Mouse (Mus musculus) neural tube, embryonic 15.5 days (tissue): ENCODE measurements around the gene Sult1a1. TPM values are rescaled to one million over a fixed set of nuclear protein-coding genes. Genes with fewer than 3 reads are reported as not detected.

Source experiments
- ATAC-seq: fragments of 200-750 bp; cut with Nextera tagmentation; 2 replicates; pipeline ENCODE4 v1.8.0; 2017; ENCODE audit warnings: mild to moderate bottlenecking, moderate TSS enrichment, moderate library complexity; ENCODE audit not compliant: low FRiP score
- H3K27ac ChIP-seq: fragments of 300-500 bp; sonication (generic); replicated peaks from 2 replicates; pipeline ENCODE4 v1.5.1; 2015; ENCODE audit warnings: mild to moderate bottlenecking, inconsistent platforms
- H3K27me3 ChIP-seq: fragments of 300-500 bp; sonication (generic); replicated peaks from 2 replicates; pipeline ENCODE4 v1.6.1; 2015; ENCODE audit warnings: inconsistent platforms
- H3K36me3 ChIP-seq: fragments of 300-500 bp; sonication (generic); 2 replicates; pipeline ENCODE4 v1.6.1; 2015; ENCODE audit warnings: inconsistent platforms
- H3K4me1 ChIP-seq: fragments of 300-500 bp; sonication (generic); 2 replicates; pipeline ENCODE4 v1.6.1; 2015; ENCODE audit warnings: inconsistent platforms
- H3K4me2 ChIP-seq: fragments of 300-500 bp; sonication (generic); 2 replicates; pipeline ENCODE4 v1.6.1; 2015; ENCODE audit warnings: inconsistent platforms, mild to moderate bottlenecking, moderate library complexity
- H3K4me3 ChIP-seq: fragments of 300-500 bp; sonication (generic); replicated peaks from 2 replicates; pipeline ENCODE4 v1.5.1; 2015; ENCODE audit warnings: mild to moderate bottlenecking, inconsistent platforms
- H3K9ac ChIP-seq: fragments of 300-500 bp; sonication (generic); replicated peaks from 2 replicates; pipeline ENCODE4 v1.6.1; 2015; ENCODE audit warnings: mild to moderate bottlenecking, inconsistent platforms
- H3K9me3 ChIP-seq: fragments of 300-500 bp; sonication (generic); replicated peaks from 2 replicates; pipeline ENCODE4 v1.6.1; 2016; ENCODE audit warnings: inconsistent platforms
- WGBS: fragments of 180-500 bp; shearing (Covaris S2); methylation state at CpG from one replicate; pipeline ENCODE4 v1.1.7; 2015; ENCODE audit warnings: mixed read lengths; 5-methylcytosine and 5-hydroxymethylcytosine counted together
- polyA plus RNA-seq: library from polyadenylated mRNA; unstranded; fragments of >200 nt; fragmentation: Nextera tagmentation; extraction: Ambion mirVana; gene quantifications from 2 replicates; pipeline ENCODE4 v1.2.1, GENCODE M21; 2015

The Sult1a1 gene
- polyA plus RNA-seq, 1 experiment from 2014 or later: 3.4 TPM

DNA sequence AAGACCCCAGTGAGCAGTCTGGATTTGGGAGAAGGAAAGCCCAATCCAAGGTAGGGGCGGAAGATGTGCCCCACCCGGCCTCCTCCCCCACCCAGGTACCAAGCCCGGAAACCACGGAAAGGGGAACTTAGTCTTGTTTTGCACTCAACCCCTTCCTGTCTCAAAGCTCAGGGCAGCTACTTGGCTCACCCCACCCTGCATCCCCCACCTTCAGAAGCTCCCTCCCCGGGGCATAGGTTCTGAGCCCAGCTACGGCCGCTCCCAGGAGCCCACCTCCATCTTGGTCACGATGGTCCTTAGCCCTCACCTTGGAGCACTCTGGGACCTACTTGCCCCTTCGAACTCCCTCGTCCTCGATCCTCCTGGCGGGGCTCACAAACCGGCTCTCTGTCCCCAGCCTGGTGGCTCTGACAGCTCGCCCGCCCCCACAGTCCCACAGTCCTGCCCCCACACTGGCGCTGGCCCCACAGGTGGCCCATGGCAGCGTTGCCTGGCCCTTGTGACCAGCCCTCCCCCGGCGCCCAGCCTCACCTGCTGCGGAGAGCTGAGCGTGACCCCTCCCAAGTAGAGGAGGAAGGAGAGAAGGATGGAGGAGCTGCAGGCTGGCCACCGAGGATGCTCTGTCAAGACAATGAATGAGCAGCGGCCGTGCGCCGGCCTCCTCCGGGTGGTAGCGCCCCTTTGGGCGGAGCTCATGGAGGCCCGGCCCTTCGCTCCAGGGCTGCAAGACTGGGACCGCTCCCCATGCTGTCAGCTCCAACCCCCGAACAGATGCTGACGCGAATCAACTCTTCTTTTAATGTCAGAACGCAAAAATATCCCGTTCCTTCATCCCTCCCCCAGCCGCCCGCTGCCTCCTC is 28.1 kb upstream of the Sult1a1 start:
- peak overlapping the region; percentile 69 for H3K4me3 ChIP-seq
- no peaks in the 10 kb centered on the region for H3K9me3 ChIP-seq
- 2% methylated on average over 39 of the region's 39 CpGs for WGBS
- H3K4me1 ChIP-seq: peaks cover 51% of the 10 kb centered on the region
- no peaks in the 10 kb centered on the region for H3K27me3 ChIP-seq
- peaks cover 16% of the 10 kb centered on the region for H3K36me3 ChIP-seq
- peak; percentile 89 for ATAC-seq
- peak overlapping the region; percentile 69 for H3K4me2 ChIP-seq
- H3K9ac ChIP-seq: peak overlapping the region; percentile 94
- peak overlapping the region; percentile 86 for H3K27ac ChIP-seq

DNA sequence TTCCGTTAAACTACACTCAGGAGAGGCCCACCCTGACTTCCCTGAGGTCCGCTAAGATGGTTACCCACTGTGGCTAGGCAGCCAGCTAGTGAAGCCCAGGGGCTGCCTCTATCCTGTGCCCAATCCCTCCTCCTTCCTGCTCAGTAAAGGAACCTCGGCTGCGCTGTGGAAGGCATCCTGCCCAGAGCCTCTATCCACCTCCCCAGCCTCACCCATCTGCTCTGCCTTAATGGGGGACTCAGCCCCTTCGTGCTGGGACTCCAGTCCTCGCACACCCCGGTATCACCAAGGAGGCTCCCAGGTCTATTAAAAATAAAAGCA is 27.5 kb upstream of the Sult1a1 start:
- WGBS: 9% methylated on average over 7 of the region's 7 CpGs
- H3K27ac ChIP-seq: peak overlapping the region; percentile 86
- H3K4me3 ChIP-seq: peak overlapping the region; percentile 69
- peak overlapping the region; percentile 69 for H3K4me2 ChIP-seq
- peak; percentile 36; the same call in 1 of the 2 replicates for ATAC-seq
- H3K36me3 ChIP-seq: peaks cover 22% of the 10 kb centered on the region
- no peaks in the 10 kb centered on the region for H3K9me3 ChIP-seq
- H3K4me1 ChIP-seq: peaks cover 51% of the 10 kb centered on the region
- H3K9ac ChIP-seq: peak overlapping the region; percentile 94
- no peaks in the 10 kb centered on the region for H3K27me3 ChIP-seq

DNA sequence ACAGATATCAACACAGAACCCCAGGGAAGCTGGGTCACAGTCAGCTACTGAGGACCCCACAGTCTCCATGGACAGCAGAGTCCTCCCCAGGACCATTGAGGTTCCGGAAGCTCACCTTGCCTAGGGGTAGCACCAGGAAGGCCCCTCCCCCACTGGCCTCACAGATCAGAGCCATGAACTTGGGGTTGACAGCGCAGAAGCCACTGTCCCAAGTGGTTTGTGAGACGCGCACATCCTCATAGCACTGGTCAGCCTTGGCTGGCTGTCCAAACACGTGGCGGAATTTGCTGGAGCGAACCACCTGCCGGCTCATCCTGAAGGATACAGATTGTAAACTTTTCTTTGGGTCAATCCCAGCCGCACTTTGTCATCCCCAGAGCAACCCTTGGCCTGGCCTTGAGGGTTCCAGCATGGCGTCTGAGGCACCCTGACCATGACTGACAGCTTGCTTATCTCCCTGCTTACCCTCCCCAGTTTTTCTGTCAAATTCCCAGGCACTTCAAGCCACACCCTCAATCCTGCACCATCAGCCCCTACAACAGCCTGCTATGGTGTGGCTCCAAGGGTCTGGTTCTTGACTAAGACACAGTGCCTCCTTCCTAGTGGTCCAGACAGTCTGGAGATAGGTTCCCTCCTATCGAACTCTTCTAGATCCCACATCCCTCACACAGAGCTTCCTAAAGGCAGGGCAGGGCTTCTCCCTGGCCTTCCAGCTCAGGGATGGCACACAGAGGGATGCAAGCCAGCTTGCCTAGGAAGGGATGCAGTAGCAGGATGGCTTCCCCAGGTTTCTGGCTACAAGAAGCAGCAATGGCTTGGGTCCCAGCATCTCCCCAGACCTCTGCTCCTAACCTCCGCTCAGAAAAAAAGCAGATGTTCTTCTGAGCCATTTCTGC is 26.9 kb upstream of the Sult1a1 start:
- no peaks in the 10 kb centered on the region for H3K9me3 ChIP-seq
- WGBS: 76% methylated on average over 12 of the region's 12 CpGs
- H3K27me3 ChIP-seq: no peaks in the 10 kb centered on the region
- peaks cover 25% of the 10 kb centered on the region for H3K36me3 ChIP-seq
- no peak for ATAC-seq
- peak overlapping the region; percentile 69 for H3K4me3 ChIP-seq
- peak overlapping the region; percentile 69 for H3K4me2 ChIP-seq
- peak overlapping the region; percentile 86 for H3K27ac ChIP-seq
- H3K4me1 ChIP-seq: peaks cover 51% of the 10 kb centered on the region
- H3K9ac ChIP-seq: peak overlapping the region; percentile 94

DNA sequence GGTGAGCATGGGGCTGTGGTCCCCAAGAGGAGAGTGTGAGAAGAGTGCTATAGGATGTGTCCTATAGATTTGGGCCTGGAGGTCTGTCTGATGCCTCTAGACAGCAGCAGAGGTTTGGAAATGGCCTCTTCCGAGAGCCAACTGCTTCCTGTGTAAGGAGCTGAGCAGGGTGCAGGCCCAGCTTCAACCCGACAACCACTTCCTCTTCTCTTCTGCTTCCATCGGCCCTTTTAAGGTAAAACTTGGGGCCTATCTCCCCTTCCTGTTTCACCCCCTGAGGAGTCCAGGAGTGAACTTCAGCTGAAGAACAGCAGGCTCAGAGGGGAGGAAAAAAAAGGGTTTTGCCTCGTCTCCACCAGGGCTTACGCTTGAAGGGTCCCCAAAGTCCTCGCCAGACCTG is 26.1 kb upstream of the Sult1a1 start:
- H3K4me3 ChIP-seq: peak overlapping the region; percentile 69
- no peak overlapping the region for H3K9ac ChIP-seq
- 79% methylated on average over 6 of the region's 6 CpGs for WGBS
- no peak for ATAC-seq
- peaks cover 57% of the 10 kb centered on the region for H3K4me1 ChIP-seq
- H3K27ac ChIP-seq: no peak overlapping the region
- no peaks in the 10 kb centered on the region for H3K9me3 ChIP-seq
- no peaks in the 10 kb centered on the region for H3K27me3 ChIP-seq
- H3K36me3 ChIP-seq: peaks cover 29% of the 10 kb centered on the region
- H3K4me2 ChIP-seq: peak overlapping the region; percentile 69

DNA sequence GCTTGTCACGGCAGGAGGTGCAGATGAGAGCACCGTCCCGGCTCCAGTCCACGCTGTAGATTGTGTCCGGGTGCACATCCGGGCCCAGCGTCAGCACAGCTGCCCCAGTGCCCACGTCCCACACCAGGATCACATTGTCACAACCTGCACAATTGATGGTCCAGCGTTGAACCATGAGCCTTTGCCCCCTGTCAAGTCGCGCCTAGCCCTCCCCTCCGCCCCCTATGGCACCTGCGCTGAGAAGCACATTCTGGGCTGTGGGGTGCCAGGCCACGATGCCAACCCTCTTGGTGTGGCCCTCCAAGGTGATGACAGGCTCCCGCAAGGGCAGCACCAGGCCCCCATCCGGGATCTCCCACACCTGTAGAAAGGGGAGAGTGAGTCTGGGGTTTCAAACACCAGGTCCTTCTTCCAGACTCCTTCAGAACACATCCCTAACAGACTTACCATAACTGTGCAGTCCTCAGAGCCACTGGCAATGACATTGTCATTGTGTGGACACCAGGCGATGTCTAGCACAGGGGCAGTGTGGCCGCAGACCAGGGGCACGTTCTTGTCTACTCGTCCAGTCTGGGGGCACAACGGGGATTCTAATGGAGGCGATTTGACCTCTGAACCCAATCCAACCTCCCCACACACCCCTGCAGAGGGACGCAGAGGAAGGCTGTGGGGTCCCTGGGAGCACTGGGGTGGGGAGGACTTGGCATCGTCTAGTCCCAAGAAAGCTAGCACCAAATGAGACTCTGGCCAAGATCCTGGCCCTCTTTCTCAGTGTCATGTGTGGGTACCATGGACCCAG is 25.5 kb upstream of the Sult1a1 start:
- H3K4me1 ChIP-seq: peaks cover 63% of the 10 kb centered on the region
- WGBS: 59% methylated on average over 24 of the region's 24 CpGs
- H3K9ac ChIP-seq: peak overlapping the region; percentile 2; the same call in 1 of the 2 replicates
- H3K4me3 ChIP-seq: peak overlapping the region; percentile 10; the same call in 1 of the 2 replicates
- ATAC-seq: no peak
- 0 out of 2 replicates have a peak overlapping the region, but pooled peaks have one; percentile 9 for H3K27ac ChIP-seq
- peak overlapping the region; percentile 69 for H3K4me2 ChIP-seq
- H3K9me3 ChIP-seq: no peaks in the 10 kb centered on the region
- peaks cover 31% of the 10 kb centered on the region for H3K36me3 ChIP-seq
- H3K27me3 ChIP-seq: no peaks in the 10 kb centered on the region

DNA sequence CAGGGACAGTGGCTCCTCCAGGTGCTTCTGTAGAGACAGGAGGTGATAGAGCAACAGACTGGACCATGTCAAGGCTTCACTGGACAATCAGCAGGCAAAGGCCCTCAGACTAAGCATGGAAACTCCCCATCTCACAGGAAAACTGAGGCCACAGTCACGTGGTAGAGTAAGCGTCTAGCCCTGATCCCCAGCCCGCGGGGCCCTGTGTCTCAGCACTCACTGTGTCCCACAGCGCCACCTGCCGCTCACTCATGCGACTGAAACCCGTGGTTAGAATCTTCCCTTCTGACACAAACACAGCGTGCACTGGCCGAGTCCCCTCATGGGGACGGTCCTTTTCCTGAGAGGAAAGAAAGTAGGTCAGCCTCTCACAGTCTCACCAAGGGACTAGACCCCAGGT is 24.8 kb upstream of the Sult1a1 start:
- H3K36me3 ChIP-seq: peaks cover 31% of the 10 kb centered on the region
- no peak overlapping the region for H3K27ac ChIP-seq
- 0 out of 2 replicates have a peak overlapping the region, but pooled peaks have one; percentile 2 for H3K9ac ChIP-seq
- peaks cover 69% of the 10 kb centered on the region for H3K4me1 ChIP-seq
- H3K27me3 ChIP-seq: no peaks in the 10 kb centered on the region
- under 1% methylated on average over 11 of the region's 11 CpGs for WGBS
- H3K9me3 ChIP-seq: no peaks in the 10 kb centered on the region
- H3K4me3 ChIP-seq: peak overlapping the region; percentile 10; the same call in 1 of the 2 replicates
- H3K4me2 ChIP-seq: peak overlapping the region; percentile 69
- ATAC-seq: no peak

DNA sequence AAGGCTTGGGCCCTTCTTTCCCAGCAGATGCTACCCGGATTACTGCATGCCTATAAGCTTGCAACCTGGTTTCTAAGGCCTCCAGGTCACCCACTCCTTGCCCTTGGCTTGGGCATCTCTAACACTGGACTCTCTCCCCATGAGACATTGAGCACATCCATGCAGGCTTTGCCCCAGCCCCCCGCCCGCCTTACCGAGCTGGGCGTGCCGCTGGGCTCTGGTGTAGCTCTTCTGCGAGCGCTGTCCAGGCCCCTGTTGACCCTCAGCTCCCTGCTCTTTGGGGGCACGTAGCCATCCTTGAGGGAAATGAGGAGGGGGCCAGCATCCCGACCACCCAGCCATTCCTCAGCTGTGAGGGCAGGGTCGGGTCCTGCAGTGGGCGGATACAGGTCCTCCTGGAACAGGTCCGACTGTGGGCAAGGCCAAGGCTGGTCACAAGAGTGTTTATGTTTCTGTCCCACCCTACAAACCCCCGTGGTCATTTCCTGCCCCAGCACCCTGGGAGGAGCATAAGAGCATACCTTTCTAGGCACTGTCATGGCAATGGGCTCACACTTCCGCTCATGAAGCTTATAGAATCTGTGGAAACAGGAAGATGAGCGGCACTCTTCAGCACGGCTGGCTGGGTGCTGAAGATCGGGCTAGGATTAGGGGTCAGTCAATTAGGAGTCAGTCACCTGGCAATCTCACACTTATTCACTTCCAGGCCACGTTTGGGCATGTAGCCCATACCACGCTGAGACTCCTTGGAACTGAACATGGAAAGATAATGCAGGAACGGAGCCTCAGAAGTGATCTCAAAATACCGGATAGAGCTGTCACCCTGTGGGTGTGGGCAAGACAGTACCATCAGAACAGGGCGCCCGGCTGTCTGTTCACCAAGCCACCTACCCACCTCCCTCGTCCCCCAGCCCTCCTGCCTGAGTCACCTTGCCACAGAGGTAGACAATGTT is 24.1 kb upstream of the Sult1a1 start:
- ATAC-seq: no peak
- no peaks in the 10 kb centered on the region for H3K27me3 ChIP-seq
- no peak overlapping the region for H3K9ac ChIP-seq
- WGBS: 86% methylated on average over 25 of the region's 25 CpGs
- peaks cover 68% of the 10 kb centered on the region for H3K4me1 ChIP-seq
- no peak overlapping the region for H3K27ac ChIP-seq
- no peaks in the 10 kb centered on the region for H3K9me3 ChIP-seq
- peak overlapping the region; percentile 69 for H3K4me2 ChIP-seq
- peaks cover 31% of the 10 kb centered on the region for H3K36me3 ChIP-seq
- H3K4me3 ChIP-seq: no peak overlapping the region; the same call in 1 of the 2 replicates

DNA sequence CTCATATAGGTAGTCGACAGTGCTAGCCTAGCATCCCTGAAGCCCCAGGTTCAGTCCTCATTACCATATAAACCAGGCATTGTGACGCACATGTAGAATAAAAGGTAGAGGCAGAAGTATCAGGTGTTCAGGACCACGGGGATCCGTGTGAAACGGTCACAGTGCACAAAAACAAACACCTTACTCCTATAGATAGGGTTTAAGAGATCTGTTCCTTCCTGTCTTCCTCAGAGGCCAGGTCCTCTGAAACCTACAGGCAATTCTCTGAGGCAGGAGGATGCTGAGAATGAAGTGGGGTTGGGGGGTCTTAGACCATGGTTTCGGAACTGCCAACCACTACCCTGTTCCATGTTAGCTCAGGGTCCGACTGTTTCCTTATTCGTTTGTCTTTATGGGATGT is 21.6 kb upstream of the Sult1a1 start:
- H3K4me2 ChIP-seq: no peak overlapping the region
- no peaks in the 10 kb centered on the region for H3K27me3 ChIP-seq
- H3K4me3 ChIP-seq: no peak overlapping the region
- H3K36me3 ChIP-seq: peaks cover 31% of the 10 kb centered on the region
- ATAC-seq: no peak
- no peak overlapping the region for H3K27ac ChIP-seq
- H3K9ac ChIP-seq: no peak overlapping the region
- H3K4me1 ChIP-seq: peaks cover 67% of the 10 kb centered on the region
- 94% methylated on average over 8 of the region's 8 CpGs for WGBS
- H3K9me3 ChIP-seq: no peaks in the 10 kb centered on the region

DNA sequence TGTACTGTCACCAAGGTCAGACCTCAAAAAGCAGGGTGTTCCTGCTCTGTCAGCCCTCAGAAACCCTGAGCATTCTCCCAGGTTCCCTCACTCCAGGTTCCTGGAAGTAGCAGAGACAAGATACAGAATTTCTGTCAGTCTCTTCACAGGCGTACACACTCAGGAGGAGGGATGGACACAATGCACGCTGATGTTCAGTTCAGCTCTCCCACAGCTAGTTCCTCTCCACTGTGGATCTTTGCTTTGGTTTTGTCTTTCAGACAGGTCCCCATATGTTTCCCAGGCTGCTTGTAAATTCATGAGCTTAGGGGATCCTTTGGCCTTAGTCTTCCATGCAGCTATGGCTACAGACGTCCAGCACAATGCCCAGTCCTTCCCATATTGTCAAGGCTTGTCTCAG is 20.7 kb upstream of the Sult1a1 start:
- H3K4me3 ChIP-seq: peak overlapping the region; percentile 88
- H3K36me3 ChIP-seq: peaks cover 38% of the 10 kb centered on the region
- H3K27me3 ChIP-seq: no peaks in the 10 kb centered on the region
- 71% methylated on average over 3 of the region's 3 CpGs for WGBS
- ATAC-seq: no peak
- H3K4me2 ChIP-seq: peak overlapping the region; percentile 95
- H3K9ac ChIP-seq: peak overlapping the region; percentile 80
- no peaks in the 10 kb centered on the region for H3K9me3 ChIP-seq
- H3K4me1 ChIP-seq: peaks cover 62% of the 10 kb centered on the region
- H3K27ac ChIP-seq: no peak overlapping the region

DNA sequence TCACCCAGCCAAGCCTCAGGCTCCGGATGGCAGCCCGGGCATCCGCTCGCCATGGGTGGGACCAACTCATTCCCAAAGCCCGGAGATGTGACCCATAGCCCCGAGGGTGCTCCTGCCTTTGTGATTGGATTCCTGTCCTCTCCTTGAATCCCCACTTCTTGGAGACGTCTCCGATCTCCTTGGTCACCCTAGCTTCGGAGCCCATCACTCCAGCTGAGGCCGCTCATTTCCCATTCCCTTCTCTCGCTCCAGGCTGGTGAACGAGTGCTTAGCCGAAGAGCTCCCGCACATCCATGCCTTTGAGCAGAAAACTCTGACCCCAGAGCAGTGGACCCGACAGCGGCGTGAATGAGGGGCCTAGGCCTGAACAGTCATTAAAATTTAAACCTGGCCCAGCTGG is 20.1 kb upstream of the Sult1a1 start:
- H3K27ac ChIP-seq: peak overlapping the region; percentile 97
- H3K27me3 ChIP-seq: no peaks in the 10 kb centered on the region

More for the DNA sequence above, 20.1 kb upstream of the Sult1a1 start:
- H3K9ac ChIP-seq: peak overlapping the region; percentile 80
- 1% methylated on average over 17 of the region's 17 CpGs for WGBS
- H3K4me1 ChIP-seq: peaks cover 56% of the 10 kb centered on the region
- H3K4me3 ChIP-seq: peak overlapping the region; percentile 88
- H3K4me2 ChIP-seq: peak overlapping the region; percentile 95
- ATAC-seq: peak; percentile 3; the same call in 1 of the 2 replicates
- H3K36me3 ChIP-seq: peaks cover 42% of the 10 kb centered on the region
- no peaks in the 10 kb centered on the region for H3K9me3 ChIP-seq
